Mouse (Mus musculus) neural tube, embryonic 11.5 days (tissue): ENCODE data around the gene Zfp93. TPM values are rescaled to one million over a fixed set of nuclear protein-coding genes. Genes with fewer than 3 reads are reported as not detected.

Experiments used
- ATAC-seq: fragments of 200-750 bp; cut with Nextera tagmentation; 2 replicates; pipeline ENCODE4 v1.8.0; 2017; ENCODE audit warnings: moderate number of reproducible peaks, mild to moderate bottlenecking, moderate TSS enrichment, moderate library complexity; ENCODE audit not compliant: insufficient read depth, low FRiP score, low TSS enrichment
- DNase-seq: peaks from one replicate; pipeline ENCODE4 v3.0.0-alpha.2; 2015; ENCODE audit warnings: low spot score
- H3K27ac ChIP-seq: fragments of 300-500 bp; sonication (generic); 2 replicates; pipeline ENCODE4 v1.5.1; 2014; ENCODE audit warnings: low read depth, mild to moderate bottlenecking, low read length
- H3K27me3 ChIP-seq: fragments of 300-500 bp; sonication (generic); 2 replicates; pipeline ENCODE4 v1.6.1; 2014; ENCODE audit warnings: mild to moderate bottlenecking, low read length, mixed read lengths; ENCODE audit not compliant: control insufficient read depth, insufficient read depth
- H3K36me3 ChIP-seq: fragments of 300-500 bp; sonication (generic); 2 replicates; pipeline ENCODE4 v1.6.1; 2014; ENCODE audit warnings: mild to moderate bottlenecking, low read length, moderate library complexity, mixed read lengths; ENCODE audit not compliant: control insufficient read depth, insufficient read depth
- H3K4me1 ChIP-seq: fragments of 300-500 bp; sonication (generic); 2 replicates; pipeline ENCODE4 v1.6.1; 2014; ENCODE audit warnings: low read length, mixed read lengths; ENCODE audit not compliant: control insufficient read depth, insufficient read depth
- H3K4me2 ChIP-seq: fragments of 300-500 bp; sonication (generic); 2 replicates; pipeline ENCODE4 v1.6.1; 2014; ENCODE audit warnings: low read depth, mild to moderate bottlenecking, moderate library complexity
- H3K4me3 ChIP-seq: fragments of 300-500 bp; sonication (generic); 2 replicates; pipeline ENCODE4 v1.5.1; 2014; ENCODE audit warnings: low read depth, low read length
- H3K9ac ChIP-seq: fragments of 300-500 bp; sonication (generic); 2 replicates; pipeline ENCODE4 v1.6.1; 2014; ENCODE audit warnings: mild to moderate bottlenecking, low read length
- H3K9me3 ChIP-seq: fragments of 300-500 bp; sonication (generic); 2 replicates; pipeline ENCODE4 v1.6.1; 2016; ENCODE audit warnings: low read length; ENCODE audit not compliant: control insufficient read depth
- WGBS: fragments of 180-500 bp; shearing (Covaris S2); extraction: QIAGEN DNeasy Blood & Tissue Kit; methylation state at CpG from one replicate; pipeline ENCODE4 v1.1.7; 2014; 5-methylcytosine and 5-hydroxymethylcytosine counted together
- polyA plus RNA-seq: library from polyadenylated mRNA; unstranded; fragments of >200 nt; fragmentation: Nextera tagmentation; extraction: Ambion mirVana; gene quantifications from 2 replicates; pipeline ENCODE4 v1.2.1, GENCODE M21; 2014

The Zfp93 gene
- polyA plus RNA-seq, 1 experiment from 2014 or later, result 8.1 TPM

GRCm38 (mm10) chr7:24318942-24319341, 48.7 kb downstream of the Zfp93 start:
- H3K9ac ChIP-seq, result no peak overlapping the region
- DNase-seq, result no peak
- H3K4me3 ChIP-seq, result no peak overlapping the region
- H3K36me3 ChIP-seq, result no peaks in the 10 kb centered on the region
- ATAC-seq, result no peak
- 76% methylated on average over 6 of the region's 6 CpGs for WGBS
- no peaks in the 10 kb centered on the region for H3K27me3 ChIP-seq
- H3K4me1 ChIP-seq, result no peaks in the 10 kb centered on the region
- no peaks in the 10 kb centered on the region for H3K9me3 ChIP-seq
- H3K27ac ChIP-seq, result no peak overlapping the region
- no peak overlapping the region for H3K4me2 ChIP-seq

- no peaks in the 10 kb centered on the region for H3K9me3 ChIP-seq
Observed at GRCm38 (mm10) chr7:24322593-24322992, 52.4 kb downstream of the Zfp93 start.

DNA sequence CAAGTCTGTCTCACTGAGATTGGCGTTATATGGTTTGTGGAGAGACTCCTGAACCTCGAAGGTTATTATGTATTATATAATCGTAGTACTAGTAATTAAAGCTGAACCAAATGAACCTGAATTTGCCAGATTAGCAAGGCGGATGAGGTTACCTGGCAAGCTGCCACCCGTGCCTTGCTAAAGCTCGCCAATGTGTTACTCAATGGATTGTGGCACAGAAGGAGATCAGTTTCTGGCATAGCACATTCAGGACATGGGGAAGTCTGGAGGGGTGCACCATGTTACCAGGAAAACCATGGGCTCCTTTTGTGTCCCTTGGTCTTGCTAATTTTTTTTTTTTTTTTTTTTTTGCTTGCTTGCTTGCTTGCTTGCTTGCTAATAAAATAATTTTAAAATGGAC, 55.0 kb downstream of the Zfp93 start:
- ATAC-seq (no peak), DNase-seq (no peak)
- H3K9me3 ChIP-seq, result no peaks in the 10 kb centered on the region
- H3K4me2 ChIP-seq, result peak overlapping the region; percentile 24
- H3K9ac ChIP-seq, result peak overlapping the region; percentile 2; the same call in 1 of the 2 replicates
- H3K4me3 ChIP-seq, result no peak overlapping the region
- no peaks in the 10 kb centered on the region for H3K27me3 ChIP-seq
- H3K27ac ChIP-seq, result no peak overlapping the region
- 94% methylated on average over 6 of the region's 6 CpGs for WGBS
- H3K36me3 ChIP-seq, result no peaks in the 10 kb centered on the region
- no peaks in the 10 kb centered on the region for H3K4me1 ChIP-seq

More at GRCm38 (mm10) chr7:24322593-24322992, 52.4 kb downstream of the Zfp93 start:
- Histone ChIP-seq H3K27ac (no peak overlapping the region), H3K4me1 (no peaks in the 10 kb centered on the region), H3K27me3 (no peaks in the 10 kb centered on the region), H3K36me3 (no peaks in the 10 kb centered on the region), H3K9ac (no peak overlapping the region), H3K4me3 (no peak overlapping the region), H3K4me2 (no peak overlapping the region)
- 74% methylated on average over 4 of the region's 4 CpGs for WGBS
- DNase-seq, result no peak
- ATAC-seq, result no peak

- H3K27ac ChIP-seq, result no peak overlapping the region
- H3K4me2 ChIP-seq, result peak overlapping the region; percentile 24
- no peaks in the 10 kb centered on the region for H3K9me3 ChIP-seq
- H3K36me3 ChIP-seq, result no peaks in the 10 kb centered on the region
- no peaks in the 10 kb centered on the region for H3K27me3 ChIP-seq
- 8% methylated on average over 13 of the region's 13 CpGs for WGBS
- ATAC-seq (peak; percentile 75), DNase-seq (peak; percentile 43)
- no peaks in the 10 kb centered on the region for H3K4me1 ChIP-seq
- H3K4me3 ChIP-seq, result peak overlapping the region; percentile 10; the same call in 1 of the 2 replicates
- peak overlapping the region; percentile 2 for H3K9ac ChIP-seq
Observed at GRCm38 (mm10) chr7:24325675-24326128, 55.5 kb downstream of the Zfp93 start.

DNA sequence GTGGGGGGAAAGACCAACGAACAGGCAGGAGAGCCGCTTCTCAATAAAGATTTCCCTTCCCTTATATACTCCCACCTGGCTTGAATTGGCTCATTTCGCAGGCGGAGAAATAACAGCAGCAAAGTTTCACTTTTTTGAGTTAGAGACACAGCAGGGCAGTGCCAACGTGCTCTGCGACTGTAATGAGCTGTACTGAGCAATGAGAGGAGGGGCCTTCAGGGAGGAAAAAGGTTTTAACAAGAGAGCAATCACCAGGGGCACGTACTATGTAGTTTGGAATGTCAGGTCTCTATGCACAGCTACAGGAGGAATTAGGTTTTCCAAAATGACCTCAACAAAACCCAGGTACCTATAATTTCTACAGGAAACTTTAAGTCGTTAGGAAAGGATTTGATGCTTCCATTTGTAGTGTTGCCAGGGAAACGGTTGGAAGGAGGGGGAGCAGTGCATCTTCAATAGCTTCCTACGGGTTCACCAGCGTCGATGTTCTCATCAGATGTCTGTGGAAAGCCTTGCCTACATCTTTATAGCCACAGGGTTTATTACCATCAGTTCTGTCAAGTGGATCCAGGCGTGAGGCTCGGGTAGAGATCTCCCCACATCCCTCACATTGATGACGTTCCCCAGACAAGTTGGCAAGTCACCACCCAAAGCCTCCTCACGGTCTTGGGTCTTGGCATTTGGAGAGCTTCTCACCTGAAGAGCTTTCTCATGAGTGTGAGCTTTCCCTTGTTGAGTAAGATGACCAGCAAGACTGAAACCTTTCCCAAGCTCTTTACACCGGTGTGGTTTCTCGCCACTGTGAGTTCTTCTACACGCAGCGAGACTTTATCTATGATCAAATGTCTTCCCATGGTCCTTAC, 56.3 kb downstream of the Zfp93 start:
- DNase-seq, result no peak
- 43% methylated on average over 20 of the region's 20 CpGs for WGBS

More for the DNA sequence above, 56.3 kb downstream of the Zfp93 start:
- peak overlapping the region; percentile 24 for H3K4me2 ChIP-seq
- H3K9ac ChIP-seq, result peak overlapping the region; percentile 2; the same call in 1 of the 2 replicates
- H3K36me3 ChIP-seq, result no peaks in the 10 kb centered on the region
- no peak overlapping the region for H3K27ac ChIP-seq
- H3K4me3 ChIP-seq, result peak overlapping the region; percentile 10; the same call in 1 of the 2 replicates
- H3K27me3 ChIP-seq, result no peaks in the 10 kb centered on the region
- no peaks in the 10 kb centered on the region for H3K9me3 ChIP-seq
- no peaks in the 10 kb centered on the region for H3K4me1 ChIP-seq
- ATAC-seq, result peak; percentile 60; the same call in 1 of the 2 replicates

Other genes starting within 250 kb of the Zfp93 start
- gene Vmn1r183, start 217.2 kb upstream of the Zfp93 start, polyA plus RNA-seq, result not detected in 2 replicates
- 31.9 and 37.7 TPM in 2 replicates for gene Zfp180, start 188.5 kb upstream of the Zfp93 start, polyA plus RNA-seq
- gene Zfp112, start 158.1 kb upstream of the Zfp93 start, polyA plus RNA-seq, result 3.6 and 4.4 TPM in 2 replicates
- 16.9 and 20.8 TPM in 2 replicates for gene Zfp235, start 136.3 kb upstream of the Zfp93 start, polyA plus RNA-seq
- gene Zfp114, start 95.4 kb upstream of the Zfp93 start, polyA plus RNA-seq, result 3.8 and 4.3 TPM in 2 replicates
- gene Zfp111, start 59.0 kb upstream of the Zfp93 start, polyA plus RNA-seq, result 11.1 and 12.4 TPM in 2 replicates
- 4.8 and 5.5 TPM in 2 replicates for gene Zfp109, start 32.9 kb upstream of the Zfp93 start, polyA plus RNA-seq
- gene Zfp108, start 15.6 kb upstream of the Zfp93 start, polyA plus RNA-seq, result 3.4 and 3.7 TPM in 2 replicates
- 34.4 and 40.9 TPM in 2 replicates for gene Zfp61, start 30.8 kb downstream of the Zfp93 start, polyA plus RNA-seq
- 12.2 and 16.5 TPM in 2 replicates for gene Zfp94, start 46.2 kb downstream of the Zfp93 start, polyA plus RNA-seq
- gene Tescl, start 63.5 kb downstream of the Zfp93 start, polyA plus RNA-seq, result not detected in 2 replicates
- not detected in 2 replicates for gene Lypd5, start 78.8 kb downstream of the Zfp93 start, polyA plus RNA-seq
- gene Kcnn4, start 99.8 kb downstream of the Zfp93 start, polyA plus RNA-seq, result 2.4 and 3.8 TPM in 2 replicates
- gene Smg9, start 129.2 kb downstream of the Zfp93 start, polyA plus RNA-seq, result 21.8 and 27.3 TPM in 2 replicates
- not detected in 2 replicates for gene Irgc1, start 181.9 kb downstream of the Zfp93 start, polyA plus RNA-seq
- gene Plaur, start 192.1 kb downstream of the Zfp93 start, polyA plus RNA-seq, result 1.5 and 2.2 TPM in 2 replicates
- gene Cadm4, start 211.6 kb downstream of the Zfp93 start, polyA plus RNA-seq, result 6.9 and 8.1 TPM in 2 replicates
- gene Zfp428, start 236.6 kb downstream of the Zfp93 start, polyA plus RNA-seq, result 69.2 and 79.1 TPM in 2 replicates
- gene AC161166.1, start 242.0 kb downstream of the Zfp93 start, polyA plus RNA-seq, result 0.50 and 0.70 TPM in 2 replicates